Mouse (Mus musculus): ENCODE data around the gene Mical1. TPM values are rescaled to one million over a fixed set of nuclear protein-coding genes. Genes with fewer than 3 reads are reported as not detected.

The Mical1 gene
- 10 to 100 TPM; 11.5 to 15.6 TPM for total RNA-seq (2021)

GRCm38 (mm10) chr10:41476171-41477017, at the start of gene Mical1:
Mical1 (plus strand) TSS chr10:41476314.
- peak; percentile 65 for DNase-seq (ENCODE audit: low spot score)
- intact Hi-C loops (cut with DNase I), result no loop called here

GRCm38 (mm10) chr10:41426368-41426767, 49.7 kb upstream of the Mical1 start:
- intact Hi-C loops (cut with DNase I), result no loop called here

GRCm38 (mm10) chr10:41434624-41435023, 41.5 kb upstream of the Mical1 start:
- no peak for DNase-seq (ENCODE audit: low spot score)
- intact Hi-C loops (cut with DNase I), result loop anchor here (10.0 kb wide), 2 partner anchors 70 to 250 kb away; no protein-coding TSS in a partner anchor

More at GRCm38 (mm10) chr10:41426368-41426767, 49.7 kb upstream of the Mical1 start:
- no peak for DNase-seq (ENCODE audit: low spot score)

- DNase-seq (ENCODE audit: low spot score), result no peak
- intact Hi-C loops (cut with DNase I), result loop anchor here (10.0 kb wide), 2 partner anchors 70 to 250 kb away; no protein-coding TSS in a partner anchor
Measured at GRCm38 (mm10) chr10:41435141-41435540, 41.0 kb upstream of the Mical1 start.

GRCm38 (mm10) chr10:41448216-41448615, 27.9 kb upstream of the Mical1 start:
- intact Hi-C loops (cut with DNase I), result no loop called here

GRCm38 (mm10) chr10:41449684-41450083, 26.4 kb upstream of the Mical1 start:
- intact Hi-C loops (cut with DNase I), result no loop called here
- DNase-seq (ENCODE audit: low spot score), result no peak

More at GRCm38 (mm10) chr10:41448216-41448615, 27.9 kb upstream of the Mical1 start:
- no peak for DNase-seq (ENCODE audit: low spot score)

- intact Hi-C loops (cut with DNase I), result no loop called here
- peak; percentile 89 for DNase-seq (ENCODE audit: low spot score)
Measured at GRCm38 (mm10) chr10:41450137-41450670, 25.9 kb upstream of the Mical1 start, which contains the start of gene Zbtb24. Zbtb24 (plus strand) TSS chr10:41450383.

GRCm38 (mm10) chr10:41450780-41451522, 25.2 kb upstream of the Mical1 start:
- no peak for DNase-seq (ENCODE audit: low spot score)
- intact Hi-C loops (cut with DNase I), result no loop called here

GRCm38 (mm10) chr10:41451656-41452055, 24.5 kb upstream of the Mical1 start:
- intact Hi-C loops (cut with DNase I), result no loop called here

GRCm38 (mm10) chr10:41452791-41453190, 23.3 kb upstream of the Mical1 start:
- intact Hi-C loops (cut with DNase I), result no loop called here
- DNase-seq (ENCODE audit: low spot score), result no peak

More at GRCm38 (mm10) chr10:41451656-41452055, 24.5 kb upstream of the Mical1 start:
- DNase-seq (ENCODE audit: low spot score), result no peak

- intact Hi-C loops (cut with DNase I), result no loop called here
- no peak for DNase-seq (ENCODE audit: low spot score)
Measured at GRCm38 (mm10) chr10:41459990-41460389, 16.1 kb upstream of the Mical1 start.

GRCm38 (mm10) chr10:41460501-41460900, 15.6 kb upstream of the Mical1 start:
- intact Hi-C loops (cut with DNase I), result no loop called here
- DNase-seq (ENCODE audit: low spot score), result no peak

GRCm38 (mm10) chr10:41461057-41461722, 14.9 kb upstream of the Mical1 start:
- intact Hi-C loops (cut with DNase I), result no loop called here
- DNase-seq (ENCODE audit: low spot score), result no peak

GRCm38 (mm10) chr10:41464401-41464955, 11.6 kb upstream of the Mical1 start:
- no peak for DNase-seq (ENCODE audit: low spot score)
- intact Hi-C loops (cut with DNase I), result no loop called here

- DNase-seq (ENCODE audit: low spot score), result no peak
- intact Hi-C loops (cut with DNase I), result no loop called here
Measured at GRCm38 (mm10) chr10:41467325-41467724, 8.8 kb upstream of the Mical1 start.

- no peak for DNase-seq (ENCODE audit: low spot score)
- intact Hi-C loops (cut with DNase I), result no loop called here
Measured at GRCm38 (mm10) chr10:41470693-41471092, 5.4 kb upstream of the Mical1 start.

GRCm38 (mm10) chr10:41472534-41472933, 3.6 kb upstream of the Mical1 start:
- no peak for DNase-seq (ENCODE audit: low spot score)
- intact Hi-C loops (cut with DNase I), result no loop called here

GRCm38 (mm10) chr10:41472962-41473481, 3.1 kb upstream of the Mical1 start:
- DNase-seq (ENCODE audit: low spot score), result no peak
- intact Hi-C loops (cut with DNase I), result no loop called here

- no peak for DNase-seq (ENCODE audit: low spot score)
- intact Hi-C loops (cut with DNase I), result no loop called here
Measured at GRCm38 (mm10) chr10:41473782-41474468, 2.2 kb upstream of the Mical1 start.

All from heart, postnatal 25 days (tissue).